Mouse (Mus musculus) lung, embryonic 14.5 days (tissue): ENCODE results near the gene Olfr1406. TPM values are rescaled to one million over a fixed set of nuclear protein-coding genes. Genes with fewer than 3 reads are reported as not detected.
"Not testable (repeated sequence)": the region's sequence is repeated elsewhere in the genome, so short reads cannot be mapped to it uniquely, and the experiment has no call there.

Experiments used
- ATAC-seq: fragments of 200-750 bp; cut with Nextera tagmentation; 2 replicates; pipeline ENCODE4 v1.8.0; 2017; ENCODE audit warnings: mild to moderate bottlenecking, moderate TSS enrichment, moderate library complexity; ENCODE audit not compliant: insufficient read depth
- DNase-seq: peaks from one replicate; pipeline ENCODE4 v3.0.0-alpha.2; 2015
- H3K27ac ChIP-seq: fragments of 300-500 bp; sonication (generic); 2 replicates; pipeline ENCODE4 v1.5.1; 2014; ENCODE audit warnings: low read depth, mild to moderate bottlenecking, moderate library complexity
- H3K27me3 ChIP-seq: fragments of 300-500 bp; sonication (generic); 2 replicates; pipeline ENCODE4 v1.6.1; 2014; ENCODE audit warnings: low read length, control low read depth; ENCODE audit not compliant: insufficient read depth
- H3K36me3 ChIP-seq: fragments of 300-500 bp; sonication (generic); 2 replicates; pipeline ENCODE4 v1.6.1; 2014; ENCODE audit warnings: control low read depth; ENCODE audit not compliant: insufficient read depth
- H3K4me1 ChIP-seq: fragments of 300-500 bp; sonication (generic); 2 replicates; pipeline ENCODE4 v1.6.1; 2014; ENCODE audit warnings: antibody characterized with exemption, control low read depth; ENCODE audit not compliant: insufficient read depth
- H3K4me2 ChIP-seq: fragments of 300-500 bp; sonication (generic); 2 replicates; pipeline ENCODE4 v1.6.1; 2014; ENCODE audit warnings: mild to moderate bottlenecking
- H3K4me3 ChIP-seq: fragments of 300-500 bp; sonication (generic); 2 replicates; pipeline ENCODE4 v1.5.1; 2014; ENCODE audit warnings: low read depth, low read length
- H3K9ac ChIP-seq: fragments of 300-500 bp; sonication (generic); 2 replicates; pipeline ENCODE4 v1.6.1; 2014
- H3K9me3 ChIP-seq: fragments of 300-500 bp; sonication (generic); 2 replicates; pipeline ENCODE4 v1.6.1; 2016; ENCODE audit warnings: low read depth, low read length, control low read depth
- CTCF ChIP-seq: IDR thresholded peaks from 2 replicates; pipeline ENCODE4 v1.5.1; 2016; ENCODE audit warnings: antibody characterized with exemption, low read depth
- WGBS: fragments of 180-500 bp; shearing (Covaris S2); extraction: QIAGEN DNeasy Blood & Tissue Kit; methylation state at CpG from one replicate; pipeline ENCODE4 v1.1.7; 2014; 5-methylcytosine and 5-hydroxymethylcytosine counted together
- polyA plus RNA-seq: library from polyadenylated mRNA; unstranded; fragments of >200 nt; fragmentation: Nextera tagmentation; extraction: Ambion mirVana; gene quantifications from 2 replicates; pipeline ENCODE4 v1.2.1, GENCODE M21; 2014

Olfr1406 gene
- polyA plus RNA-seq = not detected in 2 replicates

DNA sequence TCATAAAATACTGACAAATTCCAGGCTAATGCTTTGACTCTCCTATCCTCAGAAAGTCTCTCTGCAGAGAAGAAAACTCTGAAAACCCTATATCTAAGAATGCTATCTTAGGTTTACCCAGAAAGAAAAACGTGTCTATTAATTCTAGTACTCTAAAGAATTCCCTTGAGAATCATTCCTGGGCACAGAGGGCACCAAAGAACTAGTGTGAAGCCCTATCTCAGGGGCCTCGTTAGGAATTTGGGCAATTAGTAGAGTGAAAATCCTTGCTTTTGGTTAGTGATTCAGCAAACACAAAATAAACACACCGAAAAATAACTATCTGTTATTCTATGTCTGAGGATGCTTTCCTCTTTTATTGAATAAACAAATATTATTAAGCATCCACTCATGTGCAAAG lies at the start of gene Olfr1406:
Olfr1406 (minus strand) TSS at position 101 of the 400 bp plus-strand sequence.
- no peaks in the 10 kb centered on the region for H3K27me3 ChIP-seq
- WGBS = 53% methylated on average over 3 of the region's 3 CpGs
- TF ChIP-seq CTCF = no peak

DNA sequence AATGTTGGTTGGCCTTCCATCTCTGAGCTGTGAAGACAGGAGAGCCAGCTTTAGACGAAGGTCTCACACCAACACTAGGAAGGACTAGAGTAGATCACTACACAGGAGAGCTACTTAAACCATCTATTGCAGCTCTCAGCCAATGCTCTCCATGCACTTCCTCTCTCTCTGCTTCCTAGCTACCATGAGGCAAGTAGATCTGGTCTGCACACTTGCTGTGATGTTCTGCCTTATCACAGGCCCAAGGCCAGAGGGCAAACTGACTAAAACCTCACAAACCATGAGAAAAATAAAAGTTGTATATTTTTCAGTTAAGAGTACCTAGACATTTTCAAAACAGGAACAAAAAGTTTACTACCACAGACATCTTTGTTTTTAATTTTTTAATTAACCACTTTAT lies 46.6 kb upstream of the Olfr1406 start:
- H3K4me2 ChIP-seq, ATAC-seq, H3K36me3 ChIP-seq, H3K4me3 ChIP-seq, H3K9ac ChIP-seq, DNase-seq, H3K9me3 ChIP-seq, H3K27me3 ChIP-seq, H3K27ac ChIP-seq, H3K4me1 ChIP-seq: not testable (repeated sequence)
- 75% methylated on average over 1 of the region's 1 CpGs for WGBS

More for the DNA sequence above, at the start of gene Olfr1406:
- H3K36me3 ChIP-seq = no peaks in the 10 kb centered on the region
- DNase-seq (no peak), ATAC-seq (no peak)
- no peak within 1 kb of the TSS for H3K9ac ChIP-seq
- H3K27ac ChIP-seq = no peak within 1 kb of the TSS
- no peaks in the 10 kb centered on the region for H3K9me3 ChIP-seq
- H3K4me3 ChIP-seq = no peak within 1 kb of the TSS
- no peaks in the 10 kb centered on the region for H3K4me1 ChIP-seq
- H3K4me2 ChIP-seq = no peak within 1 kb of the TSS

DNA sequence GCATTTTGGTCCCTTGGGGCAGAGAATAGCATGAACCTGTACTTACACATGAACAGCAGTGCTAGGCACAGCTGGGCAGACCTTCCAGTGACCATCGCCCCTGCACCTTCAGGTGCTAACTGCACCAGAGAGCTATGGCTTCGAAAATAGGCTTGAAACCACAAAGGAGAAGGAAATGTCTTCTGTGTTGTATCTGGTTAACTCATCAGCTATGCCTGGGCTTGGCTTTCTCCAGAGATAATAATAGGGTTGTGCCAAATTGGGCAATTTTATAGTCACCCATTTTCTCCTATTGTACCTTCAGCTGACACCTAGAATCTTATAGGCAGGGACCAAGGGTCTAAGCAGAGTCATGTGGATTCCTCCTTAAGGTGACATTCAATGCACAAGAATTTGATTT lies 36.6 kb upstream of the Olfr1406 start, which contains the start of gene Fcer1a:
Fcer1a (minus strand) TSS at position 134 of the 400 bp plus-strand sequence.
- Histone ChIP-seq H3K9ac (no peak within 1 kb of the TSS), H3K9me3 (no peaks in the 10 kb centered on the region), H3K4me3 (no peak within 1 kb of the TSS), H3K36me3 (no peaks in the 10 kb centered on the region), H3K27me3 (no peaks in the 10 kb centered on the region), H3K27ac (no peak within 1 kb of the TSS), H3K4me1 (no peaks in the 10 kb centered on the region), H3K4me2 (no peak within 1 kb of the TSS)
- ATAC-seq = no peak
- no peak for DNase-seq
- TF ChIP-seq CTCF = no peak
- 88% methylated on average over 2 of the region's 2 CpGs for WGBS

DNA sequence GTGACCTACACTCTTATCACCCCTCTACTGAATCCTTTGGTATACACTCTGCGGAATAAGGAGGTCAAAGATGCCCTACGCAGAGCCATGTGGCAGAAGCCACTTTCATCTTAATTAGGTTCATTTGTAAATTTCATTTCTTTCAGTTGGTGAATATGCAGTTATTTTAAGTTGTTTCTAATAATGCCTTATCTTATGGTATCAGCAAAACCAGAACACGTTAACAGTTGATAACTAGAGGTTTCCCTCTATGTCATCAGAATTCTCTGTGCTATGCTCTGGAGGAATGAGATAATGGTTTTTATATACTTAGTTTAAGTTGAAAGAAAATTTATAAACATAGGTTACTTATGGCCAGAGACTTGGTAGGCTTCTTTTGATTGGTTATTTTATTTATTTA lies 26.0 kb upstream of the Olfr1406 start:
- H3K4me1 ChIP-seq = no peaks in the 10 kb centered on the region
- ATAC-seq = no peak
- H3K27ac ChIP-seq = no peak overlapping the region
- no peaks in the 10 kb centered on the region for H3K9me3 ChIP-seq
- H3K36me3 ChIP-seq = no peaks in the 10 kb centered on the region
- H3K4me3 ChIP-seq = no peak overlapping the region
- no peak overlapping the region for H3K9ac ChIP-seq
- H3K27me3 ChIP-seq = no peaks in the 10 kb centered on the region
- 81% methylated on average over 3 of the region's 3 CpGs for whole genome bisulfite sequencing
- H3K4me2 ChIP-seq = no peak overlapping the region
- no peak for DNase-seq
- TF ChIP-seq CTCF = no peak

DNA sequence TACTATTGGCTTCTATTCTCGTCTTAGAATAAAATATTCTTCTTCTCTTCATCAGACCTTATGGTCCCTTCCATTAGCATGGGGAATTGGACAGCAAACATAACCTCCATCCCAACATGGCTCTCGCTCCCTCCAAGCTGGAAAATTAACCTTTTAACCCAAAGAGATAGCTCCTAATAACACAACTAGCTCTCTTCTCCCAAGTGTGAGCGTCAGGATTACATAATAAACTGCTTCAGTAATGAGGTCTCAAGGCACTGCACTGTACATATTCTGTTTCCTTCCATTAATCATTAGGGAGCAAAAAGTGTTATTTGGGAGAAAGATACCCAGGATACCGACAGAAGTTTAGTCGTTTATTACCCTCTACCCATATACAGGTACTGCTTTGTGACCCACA lies 21.7 kb upstream of the Olfr1406 start, which contains the start of gene Olfr1404:
Olfr1404 (plus strand) TSS at position 301 of the 400 bp plus-strand sequence.
- Histone ChIP-seq H3K4me2 (no peak within 1 kb of the TSS), H3K4me3 (no peak within 1 kb of the TSS), H3K4me1 (no peaks in the 10 kb centered on the region), H3K9me3 (no peaks in the 10 kb centered on the region), H3K36me3 (no peaks in the 10 kb centered on the region), H3K27ac (no peak within 1 kb of the TSS), H3K9ac (no peak within 1 kb of the TSS), H3K27me3 (no peaks in the 10 kb centered on the region)
- ATAC-seq (no peak), DNase-seq (no peak)
- TF ChIP-seq CTCF = no peak
- 67% methylated on average over 5 of the region's 5 CpGs for WGBS

GRCm38 (mm10) chr1:173197508-173197907 lies 7.1 kb upstream of the Olfr1406 start, which contains the start of gene Olfr218:
Olfr218 (plus strand) TSS chr1:173197808.
- Histone ChIP-seq H3K9ac (no peak within 1 kb of the TSS), H3K4me3 (no peak within 1 kb of the TSS), H3K9me3 (no peaks in the 10 kb centered on the region), H3K27ac (no peak within 1 kb of the TSS), H3K36me3 (no peaks in the 10 kb centered on the region), H3K27me3 (no peaks in the 10 kb centered on the region), H3K4me2 (no peak within 1 kb of the TSS), H3K4me1 (no peaks in the 10 kb centered on the region)
- whole genome bisulfite sequencing = 71% methylated on average over 5 of the region's 5 CpGs
- no peak for TF ChIP-seq CTCF
- ATAC-seq (no peak), DNase-seq (no peak)

DNA sequence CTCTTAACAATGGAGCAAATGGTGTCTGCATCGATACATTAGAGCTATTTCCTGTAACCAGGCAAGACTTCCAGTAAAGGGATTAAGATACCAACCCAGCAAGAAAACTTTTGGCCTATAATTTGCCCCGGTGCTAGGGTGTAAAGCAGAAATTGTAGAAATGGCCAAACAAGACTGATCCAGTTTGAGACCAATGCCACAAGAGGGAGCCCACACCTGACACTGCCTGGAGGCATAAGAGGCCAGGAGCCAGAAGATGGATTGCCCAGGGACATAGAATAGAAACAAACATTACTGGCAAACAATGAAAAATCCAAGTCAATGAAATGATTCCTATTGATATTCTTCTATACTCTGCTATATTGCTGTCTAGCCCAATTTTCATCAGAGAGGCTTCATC lies 5.9 kb upstream of the Olfr1406 start:
- ATAC-seq = no peak
- H3K4me2 ChIP-seq = no peak overlapping the region
- no peak for DNase-seq
- no peak overlapping the region for H3K9ac ChIP-seq
- H3K4me3 ChIP-seq = no peak overlapping the region
- TF ChIP-seq CTCF = no peak
- 75% methylated on average over 2 of the region's 2 CpGs for WGBS
- H3K36me3 ChIP-seq = no peaks in the 10 kb centered on the region
- H3K4me1 ChIP-seq = no peaks in the 10 kb centered on the region
- no peak overlapping the region for H3K27ac ChIP-seq
- no peaks in the 10 kb centered on the region for H3K27me3 ChIP-seq
- no peaks in the 10 kb centered on the region for H3K9me3 ChIP-seq

GRCm38 (mm10) chr1:173192059-173192458 lies 1.6 kb upstream of the Olfr1406 start:
- H3K9ac ChIP-seq = no peak overlapping the region
- WGBS = 43% methylated on average over 3 of the region's 3 CpGs
- TF ChIP-seq CTCF = no peak
- no peaks in the 10 kb centered on the region for H3K4me1 ChIP-seq
- no peak overlapping the region for H3K27ac ChIP-seq
- ATAC-seq (no peak), DNase-seq (no peak)
- no peak overlapping the region for H3K4me2 ChIP-seq
- no peak overlapping the region for H3K4me3 ChIP-seq
- no peaks in the 10 kb centered on the region for H3K27me3 ChIP-seq
- no peaks in the 10 kb centered on the region for H3K36me3 ChIP-seq
- no peaks in the 10 kb centered on the region for H3K9me3 ChIP-seq
